Mouse (Mus musculus) layer of hippocampus, adult 18-20 months (tissue): ENCODE measurements at regions not wholly inside any gene's neighbourhood (a gene's known extent, or its start where the extent isn't known, plus 50 kb on each side); places are given as distances from the start of the nearest gene placed in this dataset.
A peak's percentile ranks its signal among the peaks of the same experiment; 100 is the strongest.

ENCODE experiments used
- DNase-seq, 2 experiments: peaks; one replicate each; pipeline ENCODE4 v3.0.0; 2022; ENCODE audit warnings: low spot score in 2 of 2

- no peak for DNase-seq
Measured at GRCm38 (mm10) chr15:34775714-34776113, 418.0 kb upstream of the 9430069I07Rik start.

DNA sequence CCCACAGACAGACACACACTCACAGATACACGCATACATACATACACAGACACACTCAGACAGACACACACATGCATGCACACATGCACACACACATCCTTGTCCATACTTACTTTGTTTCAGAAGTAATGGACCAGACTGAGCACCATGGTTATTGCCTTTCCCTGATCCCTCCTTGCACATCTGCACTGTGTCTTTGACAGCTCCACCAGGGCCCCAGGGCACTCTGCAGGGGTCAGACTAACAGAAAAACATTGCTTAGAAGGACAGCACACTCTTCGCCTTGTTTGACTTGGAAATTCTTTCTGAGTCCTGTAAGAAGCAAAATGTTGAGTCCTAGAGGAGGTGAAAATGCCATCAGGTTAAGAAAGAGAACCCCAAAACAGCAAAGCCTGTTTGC, 394.1 kb upstream of the 9430069I07Rik start:
- DNase-seq = no peak

DNA sequence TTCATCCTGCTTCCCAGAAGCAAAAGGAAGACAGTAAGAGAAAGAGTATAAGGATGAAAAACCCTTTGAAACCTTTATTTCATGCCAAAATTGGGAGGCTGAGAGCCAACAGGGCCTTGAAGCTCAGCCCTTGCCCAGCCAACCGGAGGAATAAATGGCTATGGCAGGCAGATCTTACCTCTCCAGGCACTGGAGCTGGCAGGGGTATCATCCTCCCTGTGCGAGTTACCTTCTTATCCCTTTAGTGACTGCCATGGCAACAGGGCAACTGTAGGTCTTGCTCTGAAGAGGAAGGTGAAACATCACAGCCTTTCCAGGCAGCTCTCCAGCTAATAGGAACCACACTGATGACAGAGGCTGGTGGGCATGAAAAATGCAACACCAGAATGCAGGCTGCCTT, 393.3 kb upstream of the 9430069I07Rik start:
- no peak for DNase-seq

DNA sequence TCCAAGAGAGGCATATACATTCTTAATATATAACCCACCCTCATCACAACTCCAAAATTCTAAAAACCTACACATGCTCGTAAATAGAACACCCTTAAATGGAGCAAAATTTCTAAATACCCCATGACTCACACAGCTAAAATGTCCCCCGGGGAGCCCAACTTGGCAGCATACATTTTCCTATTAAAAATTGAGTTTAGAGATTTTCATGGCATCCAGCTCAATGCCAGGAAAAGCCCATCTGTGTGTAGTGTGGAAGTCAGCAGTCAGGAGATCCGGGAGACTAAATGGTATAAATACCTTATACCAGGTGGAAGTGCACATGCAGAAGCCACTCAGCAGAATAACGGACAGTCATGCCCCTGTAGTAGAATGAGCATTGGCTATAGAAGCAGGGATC, 389.4 kb upstream of the 9430069I07Rik start:
- peak in 1 of 2 experiments; percentile 27 for DNase-seq

- DNase-seq = peak; percentile 22 to 74
Measured at GRCm38 (mm10) chr15:34743130-34743782, 385.6 kb upstream of the 9430069I07Rik start.

DNA sequence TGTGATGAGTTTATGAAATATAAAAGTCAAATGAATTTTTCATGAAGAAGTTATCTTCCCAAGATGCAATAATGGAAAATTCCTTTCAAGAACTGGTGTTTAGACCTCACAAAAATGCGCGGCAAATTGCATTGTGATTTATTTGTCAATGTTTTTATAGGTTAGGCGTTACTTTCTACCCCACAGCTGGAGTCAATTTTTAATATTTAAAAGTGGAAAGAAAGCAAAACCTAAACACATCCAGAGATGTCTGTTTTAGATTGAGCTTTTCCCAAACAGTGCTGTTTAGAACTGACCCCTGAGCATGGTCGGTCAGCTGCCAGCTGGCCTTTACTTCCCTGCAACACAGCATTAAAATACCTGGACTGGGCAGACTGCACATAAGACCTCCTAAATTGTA, 383.8 kb upstream of the 9430069I07Rik start:
- no peak for DNase-seq
